Mouse (Mus musculus): ENCODE measurements at regions not wholly inside any gene's neighbourhood (a gene's known extent, or its start where the extent isn't known, plus 50 kb on each side); places are given as distances from the start of the nearest gene placed in this dataset.

GRCm38 (mm10) chr3:112985094-112985636 lies 273.5 kb downstream of the Amy2a5 start:
- Histone ChIP-seq H3K27ac (ENCODE audit: low read depth, low read length) (no peak overlapping the region; the same call in 1 of the 2 replicates), H3K4me2 (ENCODE audit: low read depth, low read length, poor library complexity, severe bottlenecking) (peak overlapping the region; percentile 22; the same call in 1 of the 2 replicates), H3K9me3 (ENCODE audit: low read length) (no peaks in the 10 kb centered on the region), H3K4me3 (ENCODE audit: low read depth, low read length) (no peak overlapping the region), H3K4me1 (ENCODE audit: insufficient read depth, low read length) (no peaks in the 10 kb centered on the region), H3K27me3 (ENCODE audit: insufficient read depth, low read length) (no peaks in the 10 kb centered on the region), H3K9ac (replicated peaks; ENCODE audit: low read length, poor library complexity, severe bottlenecking) (no peak overlapping the region), H3K36me3 (ENCODE audit: insufficient read depth, low read length) (no peaks in the 10 kb centered on the region)
- WGBS = 60% methylated on average over 10 of the region's 10 CpGs
- ATAC-seq (ENCODE audit: low FRiP score) (peak; percentile 58; the same call in 1 of the 2 replicates), DNase-seq (ENCODE audit: low spot score) (peak; percentile 27)
- TF ChIP-seq CTCF (IDR thresholded peaks at IDR 0.05) = no peak

- ATAC-seq (ENCODE audit: low FRiP score) (no peak), DNase-seq (ENCODE audit: low spot score) (no peak)
- TF ChIP-seq CTCF (IDR thresholded peaks at IDR 0.05) = peak; percentile 27
- no peaks in the 10 kb centered on the region for H3K27me3 ChIP-seq (ENCODE audit: insufficient read depth, low read length)
- no peaks in the 10 kb centered on the region for H3K36me3 ChIP-seq (ENCODE audit: insufficient read depth, low read length)
- H3K4me2 ChIP-seq (ENCODE audit: low read depth, low read length, poor library complexity, severe bottlenecking) = no peak overlapping the region
- no peaks in the 10 kb centered on the region for H3K4me1 ChIP-seq (ENCODE audit: insufficient read depth, low read length)
- H3K4me3 ChIP-seq (ENCODE audit: low read depth, low read length) = no peak overlapping the region
- H3K27ac ChIP-seq (ENCODE audit: low read depth, low read length) = no peak overlapping the region
- H3K9ac ChIP-seq (replicated peaks; ENCODE audit: low read length, poor library complexity, severe bottlenecking) = no peak overlapping the region
- no peaks in the 10 kb centered on the region for H3K9me3 ChIP-seq (ENCODE audit: low read length)
- 54% methylated on average over 5 of the region's 5 CpGs for WGBS
Observed at GRCm38 (mm10) chr3:112953403-112954050, 305.1 kb downstream of the Amy2a5 start.

GRCm38 (mm10) chr3:112952227-112952626 lies 306.4 kb downstream of the Amy2a5 start:
- Histone ChIP-seq H3K4me2 (ENCODE audit: low read depth, low read length, poor library complexity, severe bottlenecking) (no peak overlapping the region), H3K9ac (replicated peaks; ENCODE audit: low read length, poor library complexity, severe bottlenecking) (no peak overlapping the region), H3K27ac (ENCODE audit: low read depth, low read length) (no peak overlapping the region), H3K4me1 (ENCODE audit: insufficient read depth, low read length) (no peaks in the 10 kb centered on the region), H3K27me3 (ENCODE audit: insufficient read depth, low read length) (no peaks in the 10 kb centered on the region), H3K36me3 (ENCODE audit: insufficient read depth, low read length) (no peaks in the 10 kb centered on the region), H3K4me3 (ENCODE audit: low read depth, low read length) (no peak overlapping the region), H3K9me3 (ENCODE audit: low read length) (no peaks in the 10 kb centered on the region)
- DNase-seq (ENCODE audit: low spot score) (no peak), ATAC-seq (ENCODE audit: low FRiP score) (no peak)
- TF ChIP-seq CTCF (IDR thresholded peaks at IDR 0.05) = no peak
- WGBS = 21% methylated on average over 5 of the region's 5 CpGs

GRCm38 (mm10) chr3:112942036-112942626 lies 316.5 kb downstream of the Amy2a5 start:
- Histone ChIP-seq H3K4me2 (ENCODE audit: low read depth, low read length, poor library complexity, severe bottlenecking) (no peak overlapping the region), H3K9ac (replicated peaks; ENCODE audit: low read length, poor library complexity, severe bottlenecking) (no peak overlapping the region), H3K36me3 (ENCODE audit: insufficient read depth, low read length) (no peaks in the 10 kb centered on the region), H3K4me3 (ENCODE audit: low read depth, low read length) (no peak overlapping the region), H3K9me3 (ENCODE audit: low read length) (no peaks in the 10 kb centered on the region), H3K27ac (ENCODE audit: low read depth, low read length) (no peak overlapping the region), H3K4me1 (ENCODE audit: insufficient read depth, low read length) (no peaks in the 10 kb centered on the region), H3K27me3 (ENCODE audit: insufficient read depth, low read length) (no peaks in the 10 kb centered on the region)
- WGBS = 56% methylated on average over 4 of the region's 4 CpGs
- no peak for ATAC-seq (ENCODE audit: low FRiP score)
- TF ChIP-seq CTCF (IDR thresholded peaks at IDR 0.05) = peak; percentile 73
- peak; percentile 61 for DNase-seq (ENCODE audit: low spot score)

Data from midbrain, postnatal 0 days (tissue).